Mouse (Mus musculus) liver, embryonic 14 days (tissue): ENCODE measurements around the gene Gnb2. TPM values are rescaled to one million over a fixed set of nuclear protein-coding genes. Genes with fewer than 3 reads are reported as not detected.

Experiments used
- polyA plus RNA-seq: library from polyadenylated mRNA; depleted of rRNA; stranded (reverse); fragments of >200 nt; gene quantifications from 2 replicates; pipeline ENCODE4 v1.2.3, GENCODE M21; 2012; rRNA removed

The Gnb2 gene
- polyA plus RNA-seq = 173 and 208 TPM in 2 replicates

DNA sequence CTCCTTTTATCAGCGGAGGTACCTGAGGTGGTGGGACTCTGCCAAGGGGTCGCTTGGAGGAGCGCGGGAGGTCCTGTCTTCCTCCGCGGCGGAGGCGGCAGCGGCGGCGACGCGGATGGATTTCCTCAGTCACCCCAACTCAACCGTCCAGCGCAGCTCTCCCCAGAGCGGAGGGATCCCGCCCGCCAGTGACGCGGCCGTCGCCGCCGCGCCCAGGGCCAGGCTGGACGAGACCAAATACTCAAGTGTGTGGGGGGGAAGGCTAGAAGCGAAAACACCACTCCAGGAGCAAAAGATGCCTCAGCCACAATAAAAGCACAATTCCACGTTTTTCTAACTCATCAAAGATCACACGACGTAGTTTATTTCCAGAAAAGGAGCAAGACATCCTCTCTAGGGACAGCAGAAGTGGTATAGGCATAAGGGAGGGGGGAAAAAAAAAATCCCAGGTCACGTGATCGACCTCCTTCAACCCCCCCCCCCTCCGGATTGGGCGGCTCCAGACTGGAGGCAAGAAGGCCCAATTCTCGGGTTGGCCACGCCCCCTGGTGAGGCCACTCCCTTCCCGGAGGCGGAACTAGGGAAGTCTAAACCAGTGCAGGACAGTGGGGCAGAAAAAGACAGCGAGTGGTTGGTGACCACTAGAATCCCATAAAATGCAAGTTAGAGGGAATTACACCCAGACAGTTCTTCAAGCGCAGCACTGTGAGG, at the start of gene Gnb2, which contains the start of gene Epo:
Gnb2 (minus strand) TSS at position 394 of the 711 bp plus-strand sequence.
Epo (minus strand) TSS at position 126 of the 711 bp plus-strand sequence.

GRCm38 (mm10) chr5:137569665-137570064, 36.4 kb upstream of the Gnb2 start, which contains the start of gene Tfr2:
Gene Tfr2, plus strand, starts transcription at chr5:137569840.

GRCm38 (mm10) chr5:137553411-137553837, 20.1 kb upstream of the Gnb2 start, which contains the start of gene Actl6b:
Gene Actl6b, plus strand, starts transcription at chr5:137553517.

GRCm38 (mm10) chr5:137518436-137518835, 14.9 kb downstream of the Gnb2 start, which contains the start of gene Gigyf1:
Gene Gigyf1, plus strand, starts transcription at chr5:137518548.

DNA sequence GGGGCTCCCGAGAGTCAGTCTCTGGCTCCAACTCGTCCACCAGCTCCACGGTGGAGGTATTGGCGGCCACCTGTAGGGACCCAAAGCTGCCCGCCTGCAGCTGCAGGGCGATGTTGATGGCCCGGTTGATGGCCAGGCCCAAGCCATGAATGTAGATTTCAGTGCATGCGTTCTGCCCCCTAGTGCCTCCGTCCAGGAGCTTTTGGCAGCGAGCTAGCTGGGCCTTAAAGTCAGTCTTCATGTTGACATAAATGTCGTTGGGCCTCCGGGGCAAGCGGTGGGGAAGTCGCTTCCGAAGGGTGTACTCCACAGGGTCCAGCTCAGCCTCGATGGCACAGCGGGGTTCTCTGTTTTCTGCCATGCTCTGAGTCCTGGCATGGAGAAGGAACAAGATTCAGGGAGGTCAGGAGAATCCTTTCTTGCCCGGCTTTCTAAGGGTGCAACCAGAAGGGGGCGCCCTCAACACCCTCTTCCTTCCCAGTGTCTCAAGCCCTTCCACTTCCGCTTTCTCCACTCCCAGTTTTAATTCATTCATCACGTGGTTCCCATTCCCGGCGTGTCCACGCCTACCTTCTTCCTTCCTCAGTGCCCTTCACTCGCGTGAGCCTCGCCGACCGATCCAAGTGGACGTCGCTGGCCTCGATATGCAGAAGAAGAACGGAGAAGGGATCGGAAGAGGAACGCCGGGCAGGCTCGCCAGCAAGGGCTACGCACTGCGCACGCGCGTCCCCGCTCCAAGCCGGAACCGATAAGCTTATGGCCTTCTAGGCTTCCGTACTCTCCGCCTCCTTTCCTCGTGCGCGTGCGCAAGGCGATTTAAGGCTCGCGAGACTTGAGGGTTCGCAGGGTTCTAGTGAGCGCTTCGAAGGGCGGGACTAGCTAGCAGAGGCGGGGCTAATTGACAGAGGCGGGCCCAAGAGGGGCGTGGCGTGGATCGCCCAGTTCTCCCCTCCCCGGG, 31.3 kb downstream of the Gnb2 start, which contains the start of gene Pop7:
Pop7 (minus strand) TSS at position 810 of the 958 bp plus-strand sequence.

Other genes with a start within 250 kb of the Gnb2 start
- 15.0 and 20.1 TPM in 2 replicates for gene Ache, start 246.0 kb downstream of the Gnb2 start, polyA plus RNA-seq
- 7.1 and 9.5 TPM in 2 replicates for gene Ufsp1, start 238.9 kb downstream of the Gnb2 start, polyA plus RNA-seq
- gene Srrt, start 225.8 kb downstream of the Gnb2 start, polyA plus RNA-seq = 103 and 106 TPM in 2 replicates
- gene Trip6, start 219.1 kb downstream of the Gnb2 start, polyA plus RNA-seq = 6.6 and 7.1 TPM in 2 replicates
- 2.0 and 2.3 TPM in 2 replicates for gene Slc12a9, start 199.9 kb downstream of the Gnb2 start, polyA plus RNA-seq
- 7.3 and 7.7 TPM in 2 replicates for gene Ephb4, start 183.4 kb downstream of the Gnb2 start, polyA plus RNA-seq
- gene Zan, start 56.4 kb downstream of the Gnb2 start, polyA plus RNA-seq = 0.14 and 0.20 TPM in 2 replicates
- gene Pop7, start 31.0 kb downstream of the Gnb2 start, polyA plus RNA-seq = 20.0 and 23.2 TPM in 2 replicates
- 5.6 and 5.7 TPM in 2 replicates for gene Gigyf1, start 15.0 kb downstream of the Gnb2 start, polyA plus RNA-seq
- 0.26 and 0.44 TPM in 2 replicates for gene Epo, start 268 bp downstream of the Gnb2 start, polyA plus RNA-seq
- gene Actl6b, start 20.0 kb upstream of the Gnb2 start, polyA plus RNA-seq = 0.03 TPM in 1 of 2 replicates, not detected in the other
- 35.1 and 42.1 TPM in 2 replicates for gene Tfr2, start 36.3 kb upstream of the Gnb2 start, polyA plus RNA-seq
- 26.8 and 31.0 TPM in 2 replicates for gene Mospd3, start 67.5 kb upstream of the Gnb2 start, polyA plus RNA-seq
- gene Pcolce, start 80.3 kb upstream of the Gnb2 start, polyA plus RNA-seq = 10.6 and 11.9 TPM in 2 replicates
- gene Fbxo24, start 95.5 kb upstream of the Gnb2 start, polyA plus RNA-seq = 0.01 and 0.02 TPM in 2 replicates
- 10.5 and 14.1 TPM in 2 replicates for gene Lrch4, start 95.6 kb upstream of the Gnb2 start, polyA plus RNA-seq
- 5.4 and 5.8 TPM in 2 replicates for gene Gm20605, start 95.7 kb upstream of the Gnb2 start, polyA plus RNA-seq
- 12.0 and 14.2 TPM in 2 replicates for gene Sap25, start 107.8 kb upstream of the Gnb2 start, polyA plus RNA-seq
- 0.01 TPM in 1 of 2 replicates, not detected in the other for gene Irs3, start 112.2 kb upstream of the Gnb2 start, polyA plus RNA-seq
- 18.0 and 21.6 TPM in 2 replicates for gene Agfg2, start 151.2 kb upstream of the Gnb2 start, polyA plus RNA-seq
- gene Nyap1, start 208.1 kb upstream of the Gnb2 start, polyA plus RNA-seq = 0.68 and 0.90 TPM in 2 replicates
- 17.5 and 22.9 TPM in 2 replicates for gene Tsc22d4, start 212.2 kb upstream of the Gnb2 start, polyA plus RNA-seq
- 19.0 and 23.1 TPM in 2 replicates for gene Ppp1r35, start 245.3 kb upstream of the Gnb2 start, polyA plus RNA-seq